Mouse (Mus musculus): ENCODE data around the gene Cxcl9.
"Not testable (repeated sequence)": the region's sequence is repeated elsewhere in the genome, so short reads cannot be mapped to it uniquely, and the experiment has no call there.

Cxcl9 gene

DNA sequence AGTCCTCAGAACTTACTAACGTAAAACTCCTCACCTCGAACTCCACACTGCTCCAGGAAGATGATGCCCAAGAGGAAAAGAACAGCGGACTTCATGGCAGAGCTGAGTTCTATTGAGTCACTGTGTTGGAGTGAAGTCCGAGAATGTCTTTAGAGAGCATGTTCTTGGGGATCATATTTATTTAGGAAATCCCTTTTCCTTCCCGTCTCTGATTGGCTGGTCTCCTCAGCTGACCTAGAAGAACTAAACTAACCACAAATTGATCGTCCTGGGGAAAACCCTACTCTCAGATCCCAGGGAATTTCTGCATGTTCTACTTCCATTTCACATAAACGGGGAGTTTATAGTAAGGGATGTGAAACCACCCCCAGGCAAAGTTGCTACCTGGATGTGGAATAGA is at the start of gene Cxcl9:
TSS of gene Cxcl9 (minus strand) at position 151 of the 400 bp plus-strand sequence.
- no peak for DNase-seq (ENCODE audit: low read depth, low spot score)

DNA sequence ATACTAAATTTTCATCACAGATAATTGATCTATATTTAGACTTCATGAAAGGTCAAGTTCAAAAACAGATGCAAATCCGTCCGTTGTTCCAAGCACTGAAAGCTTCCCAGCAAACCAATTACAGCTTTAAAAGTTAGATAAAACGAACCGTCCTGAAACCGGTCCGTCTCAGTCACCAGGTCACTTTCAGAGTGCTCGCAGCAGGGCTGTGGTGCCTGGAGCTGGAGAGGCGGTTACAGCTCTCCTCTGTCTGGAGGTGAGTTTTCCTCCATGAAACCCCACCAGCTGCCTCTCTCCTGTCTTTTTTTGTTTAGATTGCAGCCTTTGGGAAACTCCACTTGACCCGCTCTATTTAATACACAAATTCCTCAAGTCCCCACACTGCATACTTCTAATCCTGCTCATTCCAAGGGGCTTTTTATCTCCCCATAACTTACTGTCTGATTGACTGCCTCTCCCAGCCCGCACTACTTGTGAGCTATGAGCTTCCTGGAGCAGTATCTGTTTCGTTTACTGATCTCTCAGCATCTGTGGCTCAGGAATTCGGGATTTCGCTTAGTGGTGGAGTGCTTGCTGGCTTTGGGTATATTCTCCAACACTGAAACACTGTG is 49.0 kb upstream of the Cxcl9 start:
- no peak for DNase-seq (ENCODE audit: low read depth, low spot score)

DNA sequence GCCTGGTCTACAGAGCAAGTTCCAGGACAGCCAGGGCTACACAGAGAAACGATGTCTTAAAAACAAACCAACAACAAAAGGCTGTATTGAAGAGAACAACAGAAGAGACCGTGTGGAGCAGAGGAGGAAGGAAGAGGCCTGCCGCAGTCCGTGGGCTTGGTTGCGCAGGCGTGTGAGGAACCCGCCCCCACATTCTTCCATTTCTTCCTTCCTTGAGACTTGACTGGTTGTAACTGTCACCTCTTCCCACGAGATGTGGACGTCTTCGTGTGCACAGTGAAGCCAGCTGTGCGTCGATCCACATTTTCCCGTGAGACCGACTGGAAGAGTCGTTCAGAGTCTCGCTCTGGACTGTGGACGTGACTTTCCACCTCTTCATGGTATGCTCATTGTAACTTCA is 47.5 kb upstream of the Cxcl9 start:
- no peak for DNase-seq (ENCODE audit: low read depth, low spot score)

DNA sequence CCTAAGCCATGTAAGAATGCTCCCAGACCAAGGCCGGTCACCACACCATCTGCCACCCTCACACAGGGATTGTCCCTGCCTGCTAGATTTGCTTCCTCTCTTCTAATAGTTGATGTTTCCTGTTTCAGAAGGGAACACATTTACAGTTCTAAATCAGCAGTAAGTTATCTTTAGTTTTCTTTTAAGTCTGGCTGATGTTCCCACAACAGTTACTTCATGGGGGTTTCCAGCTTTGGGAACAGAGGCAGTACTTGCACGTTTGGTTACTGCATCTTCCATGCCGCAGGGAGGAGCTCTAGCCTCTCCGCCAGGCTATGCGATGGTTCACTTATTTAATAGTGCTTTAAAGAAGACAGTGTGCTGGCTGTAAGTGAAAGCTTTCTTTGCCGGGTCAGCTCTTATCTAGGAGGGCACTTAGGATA is 46.9 kb upstream of the Cxcl9 start:
- DNase-seq (ENCODE audit: low read depth, low spot score), result peak; percentile 79

DNA sequence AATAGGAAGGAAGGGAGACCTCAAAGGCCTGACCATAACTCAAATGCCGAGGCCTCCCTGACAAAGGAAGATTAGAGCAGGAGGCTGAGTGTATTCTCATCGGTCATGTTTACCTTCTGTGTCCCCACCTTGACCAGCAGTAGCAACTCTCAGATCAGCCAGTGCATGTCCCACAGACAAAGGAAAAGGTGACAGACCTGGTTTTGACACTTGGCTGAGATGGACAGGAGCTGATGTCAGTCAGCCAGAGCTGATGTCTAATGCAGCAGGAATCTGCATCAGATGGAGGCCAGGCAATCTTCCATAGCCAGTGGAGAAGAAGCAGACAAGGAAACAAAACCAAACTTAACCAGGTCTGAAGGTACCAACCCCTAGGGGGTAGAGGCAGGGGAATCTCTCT is 44.7 kb upstream of the Cxcl9 start:
- DNase-seq (ENCODE audit: low read depth, low spot score), result no peak

DNA sequence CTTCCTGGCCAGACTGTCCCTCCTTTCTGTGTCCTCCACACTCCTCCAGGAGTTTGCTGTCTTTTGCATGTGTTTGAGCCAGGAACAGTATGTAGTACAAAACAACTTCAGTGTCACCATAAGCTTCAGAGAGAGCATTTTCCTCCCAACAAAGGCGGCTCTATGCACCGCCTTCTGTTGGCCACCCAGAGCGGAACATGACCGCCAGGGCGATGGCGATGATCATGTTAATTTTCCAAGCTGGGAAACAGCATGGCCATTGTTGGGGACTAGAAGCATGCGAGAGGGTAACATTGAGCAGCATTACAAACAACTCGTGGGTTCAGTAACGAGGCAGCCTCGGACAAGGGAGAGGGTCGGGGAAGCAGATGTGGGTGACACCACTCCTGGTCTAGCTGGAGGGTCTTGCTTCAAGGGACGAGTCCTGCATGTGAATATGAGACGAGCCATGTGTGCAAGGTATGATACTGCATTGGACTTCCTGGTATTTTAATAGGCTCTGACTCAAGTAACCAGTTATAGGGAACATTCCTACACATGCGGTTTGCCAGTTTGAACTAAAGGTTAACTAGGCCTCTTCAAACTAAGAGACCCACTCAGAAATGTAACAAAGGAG is 43.6 kb upstream of the Cxcl9 start:
- DNase-seq (ENCODE audit: low read depth, low spot score), result no peak

DNA sequence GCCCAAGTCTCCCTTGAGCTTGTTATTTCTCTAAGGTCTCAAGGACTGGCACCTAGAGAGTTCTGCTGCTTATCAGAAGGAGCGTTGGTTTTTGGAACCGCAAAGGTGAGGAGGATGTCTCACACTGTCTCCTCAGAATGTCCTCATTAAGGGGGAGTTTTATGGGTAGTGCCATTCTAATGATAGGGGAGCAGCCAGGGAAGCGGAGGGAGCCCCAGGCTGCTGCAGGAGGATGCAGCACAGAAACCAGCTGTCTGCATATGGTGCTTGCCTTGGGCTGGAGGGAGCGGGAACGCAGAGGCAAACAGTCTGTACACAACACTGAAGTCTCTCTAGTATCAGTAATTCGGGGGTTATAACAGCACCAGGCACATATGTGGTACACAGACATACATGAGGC is 43.0 kb upstream of the Cxcl9 start:
- DNase-seq (ENCODE audit: low read depth, low spot score), result no peak

DNA sequence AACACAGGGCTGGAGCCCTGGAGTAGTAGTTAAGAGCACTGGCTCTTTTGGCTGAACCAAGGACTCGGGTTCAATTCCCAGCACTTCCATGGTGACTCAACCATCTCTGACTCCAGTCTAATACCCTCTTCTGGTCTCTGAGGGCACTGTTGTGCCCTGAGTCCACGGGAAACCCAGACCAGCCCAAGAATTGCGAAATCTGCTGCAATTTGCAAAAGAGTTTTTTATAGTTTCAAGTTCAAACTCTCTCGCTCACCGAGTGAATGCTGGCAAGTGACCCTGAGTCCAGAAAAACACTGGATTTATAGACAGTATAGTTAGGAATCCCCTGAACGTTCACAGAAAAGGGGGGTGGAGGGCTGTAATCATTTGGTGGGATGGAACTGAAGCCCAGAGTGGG is 42.5 kb upstream of the Cxcl9 start:
- no peak for DNase-seq (ENCODE audit: low read depth, low spot score)

DNA sequence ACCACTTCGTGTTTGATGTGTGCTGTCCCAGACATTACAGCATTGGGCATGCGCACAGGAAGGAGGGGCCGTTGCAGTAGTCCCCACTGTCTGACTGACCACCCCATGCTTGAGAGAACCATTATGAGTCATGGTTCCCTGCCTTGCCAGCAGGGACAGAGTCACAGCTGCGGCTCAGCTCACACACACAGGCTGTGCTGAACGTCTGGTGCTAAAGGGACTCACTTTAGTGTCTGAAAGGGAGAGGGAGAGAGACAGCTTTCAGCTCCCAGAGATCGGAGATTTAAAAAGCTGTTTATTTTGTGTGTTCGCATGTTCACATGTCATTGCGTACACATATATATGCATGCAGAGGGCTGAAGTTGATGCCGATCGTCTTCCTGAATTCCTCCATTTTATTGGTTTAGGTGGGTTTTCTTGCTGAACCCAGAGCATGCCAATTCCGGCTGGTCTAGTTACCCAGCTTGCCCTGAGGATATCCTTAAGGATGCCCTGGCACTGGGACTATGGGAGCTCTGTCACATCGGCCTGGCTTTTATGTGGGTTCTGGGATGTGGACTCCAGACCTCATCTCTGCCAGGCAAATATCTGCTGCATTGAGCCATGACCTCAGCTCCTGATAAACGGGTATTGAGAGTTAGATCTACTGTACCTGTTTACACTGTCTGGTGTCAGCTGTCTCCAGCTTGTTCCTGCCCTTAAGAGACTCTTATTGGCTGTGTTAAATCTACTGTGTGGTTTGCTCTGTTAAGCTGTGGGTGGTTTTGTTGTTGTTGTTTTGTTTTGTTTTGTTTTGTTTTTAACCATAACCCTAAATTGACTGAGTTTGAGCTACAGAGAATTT is 41.5 kb upstream of the Cxcl9 start:
- peak; percentile 70 for DNase-seq (ENCODE audit: low read depth, low spot score)

DNA sequence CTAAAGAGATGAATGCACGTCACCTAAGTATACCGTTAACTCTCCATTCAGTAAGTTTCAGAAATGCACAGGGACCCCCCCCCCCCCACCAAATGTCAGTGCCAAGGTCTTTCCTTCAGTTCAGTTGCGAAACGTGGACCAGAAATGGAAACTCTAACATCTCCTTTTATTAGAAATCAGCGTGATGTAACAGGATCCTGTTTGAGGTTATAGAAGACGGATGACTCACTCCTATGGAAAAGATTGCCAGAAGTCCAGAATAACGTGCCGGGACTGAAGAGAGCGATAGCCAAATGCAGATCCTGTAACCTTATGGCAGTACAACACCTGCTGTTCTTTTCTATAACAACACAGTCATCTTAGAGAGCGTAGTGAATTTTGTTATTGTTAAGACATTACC is 40.5 kb upstream of the Cxcl9 start:
- DNase-seq (ENCODE audit: low read depth, low spot score), result no peak

DNA sequence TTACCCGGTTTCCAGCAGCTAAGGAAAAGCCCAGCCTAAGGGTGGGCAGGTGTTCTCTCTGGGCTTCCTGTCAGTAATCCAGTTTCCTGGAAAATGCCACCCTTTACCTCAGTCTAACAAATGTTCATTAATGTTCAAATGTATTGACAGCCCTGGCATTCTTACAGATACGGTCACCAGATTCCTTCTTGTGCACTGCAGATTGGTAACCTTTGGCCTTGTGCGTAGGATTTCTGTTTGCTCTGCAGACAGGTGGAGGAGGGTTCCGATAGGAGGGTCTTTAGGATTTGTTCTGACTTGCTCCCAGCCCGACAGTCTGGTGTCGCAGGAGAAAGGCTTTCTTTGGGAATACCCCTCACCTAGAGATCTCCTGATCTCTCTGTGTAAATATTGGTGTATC is 38.7 kb upstream of the Cxcl9 start:
- no peak for DNase-seq (ENCODE audit: low read depth, low spot score)

DNA sequence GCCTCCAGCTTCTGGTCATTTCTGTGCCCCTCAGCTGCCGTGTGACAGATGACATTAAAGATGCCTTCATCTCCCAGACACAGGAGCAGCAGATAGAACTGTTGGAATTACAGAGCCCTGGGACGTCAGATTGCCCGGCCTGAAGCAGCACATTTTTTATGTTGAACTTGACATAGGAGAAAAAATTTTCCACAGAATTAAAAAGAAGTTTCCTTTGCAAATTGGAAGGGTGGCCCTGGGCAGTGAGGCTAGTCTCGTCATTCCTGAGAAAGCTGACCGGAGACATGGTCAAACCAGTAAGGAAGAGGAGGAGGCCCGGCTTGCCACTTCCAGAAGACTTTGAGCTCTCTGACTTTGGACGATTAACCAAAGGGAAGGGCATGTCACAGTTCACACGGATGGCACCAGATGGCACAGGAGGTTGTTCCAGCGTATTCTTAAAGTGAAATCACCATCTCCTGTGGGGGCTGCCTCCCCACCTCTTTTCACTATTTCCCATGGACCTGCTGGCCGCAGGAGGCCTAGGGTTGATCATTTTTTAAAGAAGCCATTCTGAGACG is 37.3 kb upstream of the Cxcl9 start:
- no peak for DNase-seq (ENCODE audit: low read depth, low spot score)

DNA sequence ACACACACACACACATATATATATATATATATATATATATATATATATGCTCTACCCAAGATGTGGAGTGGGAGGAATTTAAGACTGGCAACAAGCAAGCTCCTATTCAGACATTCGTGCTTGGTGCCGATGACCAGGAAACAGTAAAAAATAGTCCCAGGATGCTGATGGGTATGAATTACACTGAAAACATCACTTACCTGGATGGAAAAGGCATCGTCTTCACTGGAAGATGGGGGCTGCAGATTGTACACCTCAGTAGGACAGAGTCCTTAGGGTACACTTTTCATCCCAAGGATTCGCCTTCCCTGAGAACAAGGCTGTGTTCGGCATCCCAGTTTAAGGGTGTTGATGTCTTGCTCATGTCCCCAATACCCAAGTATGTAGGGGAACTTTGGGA is 36.1 kb upstream of the Cxcl9 start:
- no peak for DNase-seq (ENCODE audit: low read depth, low spot score)

DNA sequence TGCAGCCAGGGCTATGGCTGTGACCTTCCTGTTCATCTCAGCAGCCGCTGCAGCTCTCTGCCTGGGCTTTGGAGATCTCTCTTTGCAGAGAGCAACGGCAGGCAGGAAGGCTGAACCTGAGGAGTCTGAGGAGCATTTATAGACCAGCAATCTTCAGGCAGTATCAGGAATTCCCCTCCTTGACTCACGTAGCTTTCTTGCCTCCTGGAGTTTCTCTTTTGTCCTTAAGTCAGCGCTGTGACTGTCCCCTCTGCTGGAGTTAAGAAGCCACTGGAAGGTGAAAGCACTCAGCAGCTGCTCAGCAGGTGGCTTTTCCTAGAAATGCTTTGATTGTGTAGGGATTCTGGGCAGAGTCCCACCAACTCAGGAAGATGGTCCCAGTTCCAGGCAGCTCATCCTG is 35.3 kb upstream of the Cxcl9 start:
- peak; percentile 26 for DNase-seq (ENCODE audit: low read depth, low spot score)

DNA sequence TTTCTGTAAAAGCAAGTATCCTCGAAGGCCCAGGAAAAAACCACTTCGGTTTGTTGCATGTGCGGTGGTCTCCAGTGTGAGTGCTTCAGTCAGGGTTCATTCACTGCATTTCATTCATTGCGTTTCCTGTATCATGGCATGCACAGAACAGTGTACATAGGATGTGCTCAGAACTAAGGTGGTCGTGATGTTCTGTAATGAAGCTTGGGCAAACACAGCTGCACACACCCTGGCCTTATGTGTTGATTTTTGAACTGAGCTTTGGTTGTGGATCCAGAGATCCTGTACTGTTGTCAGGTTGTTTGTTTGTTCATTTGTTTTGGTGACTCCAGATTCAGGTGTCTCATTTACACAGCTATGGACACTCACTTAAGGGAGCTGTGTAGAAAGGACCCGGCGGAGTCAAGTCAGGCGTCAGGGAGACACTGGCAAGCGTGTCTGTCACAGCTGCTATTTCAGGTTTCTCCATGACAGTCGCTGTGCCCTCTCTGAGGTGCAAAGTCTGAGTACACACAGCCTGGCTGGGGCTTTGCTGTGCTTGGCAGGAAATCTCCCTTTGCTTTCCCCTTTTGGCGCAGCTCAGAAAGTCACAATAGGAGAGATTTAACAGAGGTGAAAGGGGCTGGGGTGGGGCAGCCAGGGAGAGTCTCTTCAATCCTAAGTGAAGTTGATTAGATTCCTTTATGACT is 31.0 kb upstream of the Cxcl9 start:
- no peak for DNase-seq (ENCODE audit: low read depth, low spot score)

DNA sequence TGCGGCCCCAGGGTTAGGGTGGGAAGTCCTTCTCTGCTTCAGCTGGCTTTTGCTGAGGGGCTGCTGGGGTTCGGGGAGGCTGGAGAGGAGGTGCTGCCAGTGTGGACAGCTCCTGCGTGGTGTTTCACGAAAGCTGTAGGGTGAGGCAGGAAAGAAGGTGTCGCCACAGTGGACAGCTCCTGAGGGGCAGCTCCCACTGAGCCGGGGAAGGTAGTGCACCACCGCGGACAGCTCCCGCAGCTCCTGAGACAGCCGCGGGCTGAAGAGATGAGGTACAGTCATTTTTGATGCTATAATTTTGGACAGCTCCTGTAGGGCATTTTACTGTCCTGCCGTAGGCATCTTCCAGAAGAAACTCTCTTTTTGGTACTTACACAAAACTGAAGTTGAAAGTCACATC is 30.2 kb upstream of the Cxcl9 start:
- no peak for DNase-seq (ENCODE audit: low read depth, low spot score)

DNA sequence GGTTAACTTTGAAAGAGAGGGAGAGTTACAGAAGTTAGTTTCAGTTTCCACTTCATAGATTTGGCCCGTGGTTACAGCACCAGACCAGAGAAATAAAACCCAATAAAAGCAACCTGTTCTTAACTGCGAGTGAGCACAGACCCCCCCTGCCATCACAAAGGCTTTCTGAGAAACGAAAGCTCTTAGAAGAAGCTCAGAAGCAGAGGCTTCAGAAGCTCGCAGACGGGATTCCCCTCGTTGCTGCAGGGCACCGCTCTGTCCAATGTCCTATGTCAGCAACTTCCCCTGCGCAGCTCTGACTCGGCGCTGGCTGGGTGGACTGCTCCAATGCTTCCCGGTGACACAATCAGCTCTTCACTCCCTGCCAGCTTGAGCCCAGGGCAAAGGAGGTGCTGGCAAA is 25.6 kb upstream of the Cxcl9 start:
- peak; percentile 84 for DNase-seq (ENCODE audit: low read depth, low spot score)

DNA sequence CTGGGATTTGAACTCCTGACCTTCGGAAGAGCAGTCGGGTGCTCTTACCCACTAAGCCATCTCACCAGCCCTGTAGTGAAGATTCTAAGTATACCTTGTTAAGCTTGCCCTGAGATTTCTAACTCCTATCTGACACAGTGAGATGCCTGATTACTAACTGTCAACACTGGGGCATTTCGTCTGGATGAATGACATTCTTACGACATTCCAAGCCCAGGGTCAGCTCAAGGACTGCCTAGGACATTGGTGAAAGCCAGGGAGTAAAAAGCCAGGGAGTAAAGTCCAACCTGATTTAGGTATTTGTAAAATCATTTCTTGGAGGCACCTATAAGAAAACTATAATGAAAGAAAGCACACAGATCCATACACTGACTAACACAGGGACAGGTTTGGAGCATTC is 24.8 kb upstream of the Cxcl9 start:
- not testable (repeated sequence) for DNase-seq (ENCODE audit: low read depth, low spot score)

DNA sequence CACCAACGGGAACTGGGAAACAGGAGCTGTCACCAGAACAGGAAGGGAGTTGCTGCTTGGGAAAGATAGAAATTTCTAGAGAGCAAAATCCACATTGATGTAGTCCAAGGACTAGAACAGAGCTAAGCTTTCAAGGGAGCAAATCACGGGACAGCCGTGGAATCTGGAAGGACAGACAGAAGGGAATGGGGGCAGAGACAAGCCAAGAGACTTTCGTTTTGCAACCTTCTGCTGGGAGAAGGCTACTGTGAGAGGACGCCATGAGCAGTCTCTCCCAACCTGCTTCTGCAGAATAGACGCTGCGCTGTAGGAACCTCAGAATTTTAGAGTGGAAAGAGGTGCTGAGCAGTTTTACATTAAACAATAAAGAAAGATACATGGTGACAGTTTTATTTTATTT is 21.9 kb upstream of the Cxcl9 start:
- DNase-seq (ENCODE audit: low read depth, low spot score), result no peak

DNA sequence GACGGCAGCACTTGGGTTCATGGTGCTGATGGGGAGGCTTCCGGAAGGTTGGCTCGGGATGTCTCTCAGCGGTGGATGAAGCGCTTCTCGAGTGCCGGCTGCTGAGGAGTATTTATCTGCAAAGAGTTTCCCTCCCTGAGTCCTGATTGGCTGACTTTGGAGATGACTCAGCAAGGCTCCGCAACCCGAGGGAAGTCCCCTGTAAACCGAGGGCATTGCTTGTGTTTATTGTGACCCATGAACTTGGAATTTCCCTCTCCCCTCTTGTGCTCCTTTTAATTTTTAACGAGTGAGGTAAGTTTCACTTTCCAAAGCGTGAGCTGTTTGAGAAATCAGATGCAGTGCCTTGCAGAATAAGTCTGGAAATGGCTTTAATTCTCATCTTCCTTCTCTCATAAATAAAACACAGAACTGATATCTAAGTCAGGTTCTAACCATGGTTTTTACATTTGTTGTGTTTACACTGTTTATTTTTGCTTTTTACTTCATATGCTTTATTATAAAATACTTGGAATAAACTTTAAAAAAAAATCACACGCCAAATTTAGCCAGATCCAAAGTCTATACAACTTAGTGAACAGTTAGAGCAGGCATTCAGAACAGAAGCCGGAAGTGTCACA is 21.0 kb upstream of the Cxcl9 start, which contains the start of gene Cxcl10:
TSS of gene Cxcl10 (minus strand) at position 96 of the 620 bp plus-strand sequence.
- DNase-seq (ENCODE audit: low read depth, low spot score), result peak; percentile 80

DNA sequence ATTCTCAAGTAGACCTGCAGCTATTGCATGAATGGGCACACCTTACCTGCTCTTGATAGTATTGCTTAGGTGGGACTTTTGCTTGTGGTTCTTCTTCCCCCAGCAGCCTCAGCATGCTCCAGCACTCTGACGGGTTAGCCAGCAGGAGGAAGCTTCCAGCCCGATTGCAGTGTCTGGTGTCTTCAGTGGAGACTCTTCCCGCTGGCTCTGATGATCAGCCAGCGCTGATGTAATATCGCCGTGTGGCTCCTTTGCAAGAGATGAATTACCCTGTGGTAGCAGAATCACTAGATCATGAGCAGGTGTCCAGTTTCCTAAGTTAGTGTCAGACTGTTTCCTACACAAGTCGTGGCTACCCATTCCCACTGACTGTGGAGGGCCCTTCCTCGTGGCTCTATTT is 17.1 kb upstream of the Cxcl9 start:
- DNase-seq (ENCODE audit: low read depth, low spot score), result no peak

Measured in A20 (cell line).